Mouse (Mus musculus): ENCODE measurements around the gene Homer2. TPM values are rescaled to one million over a fixed set of nuclear protein-coding genes. Genes with fewer than 3 reads are reported as not detected.
A peak's percentile ranks its signal among the peaks of the same experiment; 100 is the strongest.

The Homer2 gene
- polyA plus RNA-seq (2015; fragmentation: Nextera tagmentation; extraction: Ambion mirVana) = 46.6 and 46.9 TPM in 2 replicates

DNA sequence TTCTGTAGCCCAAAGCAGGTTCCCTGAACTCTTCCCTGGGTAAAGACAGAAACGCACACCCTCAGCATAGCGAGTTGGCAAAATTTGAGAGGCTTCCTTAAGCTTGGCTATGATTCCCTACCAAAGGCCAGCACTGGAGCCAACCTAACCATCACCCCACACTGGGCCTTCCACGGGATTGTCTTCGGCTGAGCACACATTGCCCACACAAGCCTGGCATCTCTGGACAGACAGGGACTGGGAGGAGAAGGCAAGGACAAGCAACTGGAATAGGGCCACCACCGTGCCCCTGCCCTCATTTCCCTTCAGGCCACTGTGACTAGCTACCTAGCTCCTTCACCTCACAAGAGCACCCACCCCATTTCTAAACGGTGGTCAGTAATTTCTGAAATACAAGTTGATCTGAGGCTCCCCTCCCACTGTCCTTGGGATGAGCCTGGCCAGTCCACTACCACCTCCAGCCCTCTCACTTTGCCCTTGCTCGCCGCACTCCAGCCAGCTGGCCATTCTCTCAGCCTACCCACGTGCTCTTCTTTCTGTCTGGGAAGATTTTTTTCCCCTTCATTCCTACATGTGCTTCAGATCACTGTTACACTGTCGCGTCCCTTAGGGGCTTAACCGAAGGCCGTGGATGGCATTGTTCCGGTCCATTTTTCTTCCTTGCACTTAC, at the start of gene Homer2:
Homer2 (minus strand) TSS at position 57 of the 670 bp plus-strand sequence.
- peak; percentile 13; the same call in 1 of the 2 replicates for ATAC-seq
- peaks cover 16% of the 10 kb centered on the region for H3K27me3 ChIP-seq (replicated peaks)

DNA sequence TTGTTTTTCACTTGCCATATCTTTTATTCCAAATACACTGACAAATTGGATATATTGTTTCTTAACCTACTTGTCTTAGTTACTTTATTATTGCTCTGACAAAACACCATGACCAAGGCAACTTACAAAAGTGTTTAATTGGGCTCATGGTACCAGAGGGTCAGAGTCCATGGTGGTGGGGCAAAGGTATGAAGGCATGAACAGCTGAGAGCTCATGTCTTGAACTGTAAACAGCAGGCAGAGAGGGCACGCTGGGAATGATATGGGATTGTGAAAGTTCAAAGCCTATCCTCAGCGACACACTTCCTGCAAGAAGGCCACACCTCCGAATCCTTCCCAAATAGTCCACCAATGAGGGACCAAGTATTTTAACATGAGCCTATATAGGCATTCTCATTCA, 40.6 kb upstream of the Homer2 start:
- WGBS = 83% methylated on average over 3 of the region's 3 CpGs
- Histone ChIP-seq H3K9me3 (no peaks in the 10 kb centered on the region), H3K27me3 (replicated peaks) (no peaks in the 10 kb centered on the region), H3K36me3 (no peaks in the 10 kb centered on the region), H3K27ac (no peak overlapping the region), H3K4me2 (replicated peaks) (no peak overlapping the region), H3K4me1 (replicated peaks) (no peaks in the 10 kb centered on the region), H3K9ac (no peak overlapping the region), H3K4me3 (replicated peaks) (no peak overlapping the region)
- no peak for ATAC-seq

More for the DNA sequence above, at the start of gene Homer2:
- Histone ChIP-seq H3K36me3 (no peaks in the 10 kb centered on the region), H3K27ac (peak within 1 kb of the TSS; percentile 68), H3K4me3 (replicated peaks) (peak within 1 kb of the TSS; percentile 73), H3K9ac (peak within 1 kb of the TSS; percentile 72), H3K4me2 (replicated peaks) (peak within 1 kb of the TSS; percentile 94), H3K9me3 (no peaks in the 10 kb centered on the region), H3K4me1 (replicated peaks) (peaks cover 8% of the 10 kb centered on the region)
- WGBS = 74% methylated on average over 14 of the region's 14 CpGs

DNA sequence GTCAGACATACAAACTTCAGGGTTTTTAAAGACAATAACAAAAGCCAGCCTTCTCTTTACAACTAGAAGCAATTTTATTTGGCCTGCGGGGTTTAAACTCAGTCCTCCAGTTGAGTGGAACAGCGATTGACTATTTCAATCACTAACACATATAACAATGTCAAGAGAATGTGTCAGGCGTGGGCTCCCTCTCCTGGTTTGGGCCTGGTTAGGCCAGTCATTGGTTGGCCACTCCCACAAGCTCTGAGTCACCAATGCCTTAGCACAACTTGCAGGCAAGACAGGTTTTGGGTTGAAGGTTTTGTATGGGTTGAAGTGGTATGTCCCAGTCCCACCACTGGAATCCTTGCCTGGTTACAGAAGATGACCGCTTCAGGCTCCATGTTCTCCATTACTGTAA, 36.8 kb upstream of the Homer2 start:
- WGBS = 65% methylated on average over 4 of the region's 4 CpGs
- H3K36me3 ChIP-seq = no peaks in the 10 kb centered on the region
- no peak overlapping the region for H3K27ac ChIP-seq
- no peak overlapping the region for H3K9ac ChIP-seq
- no peaks in the 10 kb centered on the region for H3K9me3 ChIP-seq
- H3K4me2 ChIP-seq (replicated peaks) = no peak overlapping the region
- H3K4me3 ChIP-seq (replicated peaks) = no peak overlapping the region
- no peaks in the 10 kb centered on the region for H3K27me3 ChIP-seq (replicated peaks)
- no peaks in the 10 kb centered on the region for H3K4me1 ChIP-seq (replicated peaks)
- ATAC-seq = peak; percentile 71

DNA sequence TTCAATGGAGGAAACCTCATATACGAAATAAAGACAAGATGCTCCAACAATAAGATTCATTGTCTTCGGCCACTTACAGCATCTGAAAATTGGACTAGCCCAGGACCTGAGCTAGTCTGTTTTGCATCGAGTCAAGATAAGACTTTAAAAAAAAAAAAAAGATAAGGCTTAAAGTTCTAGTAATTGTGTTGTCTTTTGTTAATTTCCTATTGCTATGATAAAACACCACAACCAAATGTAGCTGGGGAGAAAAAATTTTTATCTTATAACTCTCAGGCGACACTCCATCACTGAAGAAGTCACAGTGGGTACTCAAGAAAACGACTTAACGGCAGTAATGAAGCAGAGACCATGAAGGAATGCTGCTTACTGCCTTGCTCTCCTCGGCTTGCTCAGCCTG, 32.7 kb upstream of the Homer2 start:
- Histone ChIP-seq H3K9me3 (no peaks in the 10 kb centered on the region), H3K4me1 (replicated peaks) (no peaks in the 10 kb centered on the region), H3K9ac (no peak overlapping the region), H3K27me3 (replicated peaks) (no peaks in the 10 kb centered on the region), H3K27ac (no peak overlapping the region), H3K36me3 (no peaks in the 10 kb centered on the region), H3K4me2 (replicated peaks) (no peak overlapping the region), H3K4me3 (replicated peaks) (no peak overlapping the region)
- 82% methylated on average over 7 of the region's 7 CpGs for WGBS
- ATAC-seq = no peak

DNA sequence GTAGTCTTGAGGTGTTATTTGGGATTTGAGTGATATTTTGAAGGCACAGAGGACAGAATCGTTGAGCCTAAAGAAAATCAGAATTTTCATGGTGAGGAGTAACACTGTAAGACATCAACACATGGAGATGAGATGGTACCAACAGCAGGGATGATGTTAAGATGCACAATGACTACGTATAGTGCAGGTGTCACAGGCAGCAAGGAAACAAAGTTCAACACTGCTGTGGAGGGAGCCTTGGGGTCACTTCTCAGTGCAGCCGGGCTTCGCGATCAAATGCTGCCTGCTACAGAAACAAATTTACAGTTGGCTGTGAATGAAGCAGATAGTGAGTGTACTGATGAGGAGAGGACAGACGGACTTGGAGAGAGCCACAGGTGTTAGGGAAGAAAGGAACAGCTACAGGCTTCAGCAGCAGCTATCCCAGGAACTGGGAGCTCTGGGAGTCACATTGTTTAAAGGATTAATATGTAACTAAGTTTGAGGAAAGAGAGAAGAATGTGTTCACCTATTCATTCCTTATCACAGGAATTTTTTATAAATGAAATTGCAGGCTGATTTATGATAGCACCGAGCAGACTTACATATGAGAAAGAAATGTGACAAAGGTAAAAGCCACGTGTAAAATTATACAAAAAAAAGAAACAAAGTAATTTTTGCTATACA, 31.5 kb upstream of the Homer2 start:
- H3K4me2 ChIP-seq (replicated peaks) = no peak overlapping the region; the same call in 1 of the 2 replicates
- H3K27me3 ChIP-seq (replicated peaks) = no peaks in the 10 kb centered on the region
- H3K27ac ChIP-seq = no peak overlapping the region
- no peaks in the 10 kb centered on the region for H3K36me3 ChIP-seq
- no peaks in the 10 kb centered on the region for H3K4me1 ChIP-seq (replicated peaks)
- H3K9ac ChIP-seq = no peak overlapping the region
- no peak overlapping the region for H3K4me3 ChIP-seq (replicated peaks)
- no peaks in the 10 kb centered on the region for H3K9me3 ChIP-seq
- WGBS = 52% methylated on average over 8 of the region's 8 CpGs
- peak; percentile 78 for ATAC-seq

DNA sequence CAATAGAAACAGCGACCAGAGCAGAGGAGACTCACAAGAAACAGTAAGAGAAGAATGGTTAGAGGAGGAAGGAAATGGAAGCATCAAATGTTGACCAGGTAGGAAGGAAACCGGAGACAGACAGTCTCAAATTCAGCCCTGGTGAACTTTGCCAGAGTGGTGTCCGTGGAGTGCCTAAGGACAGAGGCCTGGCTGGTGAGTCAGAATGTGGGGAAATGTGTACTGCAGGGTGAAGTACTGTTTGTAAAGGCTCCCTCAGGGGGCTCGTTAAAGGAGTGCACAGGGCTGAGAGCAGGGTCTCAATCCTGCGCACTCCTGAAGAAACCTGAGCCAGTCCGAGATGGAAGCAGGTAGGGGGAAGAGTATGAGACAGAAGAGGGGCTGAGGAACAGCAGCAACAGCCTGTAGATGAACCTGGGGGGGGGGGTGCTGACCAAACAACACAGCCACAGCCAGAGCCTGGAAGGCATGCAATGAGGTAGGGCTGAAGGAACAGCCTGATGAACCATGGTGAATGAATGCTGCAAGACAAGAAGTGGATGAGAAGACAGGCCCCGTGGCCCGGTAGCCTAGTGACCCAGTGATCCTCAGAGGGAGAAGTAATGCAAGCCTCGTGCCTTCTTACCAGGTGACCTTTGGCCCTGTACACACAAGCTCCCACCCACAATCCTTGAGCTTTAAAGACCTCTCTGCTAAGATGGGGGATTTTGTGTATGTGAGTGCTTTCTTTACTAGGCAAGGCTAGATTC, 28.1 kb upstream of the Homer2 start:
- H3K9me3 ChIP-seq = no peaks in the 10 kb centered on the region
- no peak overlapping the region for H3K27ac ChIP-seq
- H3K4me1 ChIP-seq (replicated peaks) = no peaks in the 10 kb centered on the region
- H3K4me3 ChIP-seq (replicated peaks) = no peak overlapping the region
- no peak overlapping the region for H3K4me2 ChIP-seq (replicated peaks)
- H3K9ac ChIP-seq = no peak overlapping the region
- 0 out of 2 replicates have a peak, but pooled peaks have one; percentile 48 for ATAC-seq
- WGBS = 56% methylated on average over 9 of the region's 9 CpGs
- H3K36me3 ChIP-seq = no peaks in the 10 kb centered on the region
- no peaks in the 10 kb centered on the region for H3K27me3 ChIP-seq (replicated peaks)

DNA sequence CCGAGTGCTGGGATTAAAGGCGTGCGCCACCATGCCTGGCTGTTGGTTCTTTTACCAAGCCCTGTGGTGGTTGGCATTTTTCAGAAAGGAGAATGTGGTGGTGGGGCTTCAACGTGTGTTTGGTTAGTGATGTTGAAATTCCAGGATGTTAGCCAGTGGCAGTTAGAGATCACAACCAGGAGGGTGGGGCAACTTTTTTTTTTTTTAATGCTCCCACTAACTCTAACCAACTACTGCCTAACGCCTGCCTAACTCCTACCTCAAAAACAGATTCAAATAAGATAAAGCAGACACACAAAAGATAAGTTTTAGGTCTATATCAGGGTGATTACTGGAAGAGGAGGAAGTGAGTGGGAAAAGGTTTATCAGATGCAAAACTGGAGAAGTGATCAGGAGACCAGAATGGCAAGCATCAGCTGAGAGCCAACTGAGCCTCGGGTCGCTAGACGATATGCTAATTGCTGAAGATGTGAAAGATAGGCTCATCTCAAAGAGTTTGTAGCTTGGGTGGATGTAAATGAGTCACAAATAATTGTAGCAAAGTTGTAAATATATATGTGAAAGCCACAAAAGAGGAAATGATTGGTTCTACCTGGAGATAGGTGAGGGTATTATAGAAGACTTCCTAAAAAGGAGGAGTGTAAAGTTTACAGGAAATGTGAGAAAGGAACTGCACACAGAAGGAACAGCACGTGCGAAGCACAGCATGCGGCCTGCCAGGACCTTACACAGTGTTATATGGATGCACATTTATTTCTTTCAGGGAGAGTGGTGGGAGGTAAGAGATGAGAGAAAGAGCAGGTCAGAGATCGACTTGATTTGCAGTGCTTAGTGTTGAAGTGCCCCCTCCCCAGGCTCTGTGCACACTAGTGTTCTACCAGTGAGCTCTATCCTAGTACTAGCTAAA, 25.1 kb upstream of the Homer2 start:
- no peak overlapping the region for H3K4me2 ChIP-seq (replicated peaks)
- H3K4me3 ChIP-seq (replicated peaks) = no peak overlapping the region
- H3K9ac ChIP-seq = no peak overlapping the region
- 77% methylated on average over 12 of the region's 12 CpGs for WGBS
- H3K36me3 ChIP-seq = no peaks in the 10 kb centered on the region
- no peaks in the 10 kb centered on the region for H3K27me3 ChIP-seq (replicated peaks)
- no peak overlapping the region for H3K27ac ChIP-seq
- H3K9me3 ChIP-seq = no peaks in the 10 kb centered on the region
- H3K4me1 ChIP-seq (replicated peaks) = no peaks in the 10 kb centered on the region
- ATAC-seq = no peak

DNA sequence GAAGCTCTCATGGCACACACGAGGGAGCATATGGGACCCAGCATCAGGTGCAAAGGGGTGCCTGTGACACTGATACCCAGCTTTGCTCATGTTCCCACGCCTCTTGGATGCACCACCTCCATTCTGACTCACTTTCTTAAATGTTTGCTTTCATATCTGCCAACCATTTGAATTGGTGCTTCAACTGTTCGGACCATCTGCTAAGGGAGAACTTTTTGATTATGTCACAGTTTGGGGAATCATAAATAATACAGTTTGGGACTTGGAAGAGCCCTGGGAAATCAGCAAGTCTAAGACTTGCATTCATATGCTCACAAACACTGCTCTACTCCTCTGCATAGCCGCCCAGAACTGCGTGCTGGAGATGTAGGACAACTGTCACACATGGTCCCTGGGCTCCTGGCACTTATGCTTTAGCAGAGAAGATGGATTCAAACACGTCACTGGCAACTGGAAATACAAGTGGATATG, 23.9 kb upstream of the Homer2 start:
- 80% methylated on average over 6 of the region's 6 CpGs for WGBS

DNA sequence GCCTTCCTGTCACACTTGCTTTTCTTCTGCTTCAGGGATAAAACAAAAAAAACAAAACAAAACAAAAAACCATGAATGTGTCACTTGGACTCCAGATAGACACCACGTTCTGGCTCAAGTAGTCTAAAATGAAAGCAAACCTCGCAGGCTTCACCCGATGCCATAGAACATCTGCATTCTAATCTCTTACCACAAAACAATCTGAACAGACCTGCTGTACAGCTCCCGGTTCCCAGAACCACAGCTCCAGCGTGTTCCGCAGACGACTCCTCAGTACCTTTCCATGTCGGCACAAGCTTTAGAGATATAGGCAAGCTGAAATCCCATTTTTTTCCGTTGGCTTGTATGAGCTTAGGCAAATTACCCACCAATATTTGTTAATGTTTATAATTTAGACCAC, 22.5 kb upstream of the Homer2 start:
- H3K27me3 ChIP-seq (replicated peaks) = no peaks in the 10 kb centered on the region
- H3K4me3 ChIP-seq (replicated peaks) = no peak overlapping the region
- H3K9ac ChIP-seq = no peak overlapping the region
- H3K27ac ChIP-seq = no peak overlapping the region
- 0 out of 2 replicates have a peak, but pooled peaks cover 4% of the 10 kb centered on the region for H3K4me1 ChIP-seq (replicated peaks)
- no peak for ATAC-seq
- no peaks in the 10 kb centered on the region for H3K36me3 ChIP-seq
- H3K9me3 ChIP-seq = no peaks in the 10 kb centered on the region
- no peak overlapping the region for H3K4me2 ChIP-seq (replicated peaks)
- 80% methylated on average over 9 of the region's 9 CpGs for WGBS

More for the DNA sequence above, 23.9 kb upstream of the Homer2 start:
- Histone ChIP-seq H3K9me3 (no peaks in the 10 kb centered on the region), H3K4me1 (replicated peaks) (0 out of 2 replicates have a peak, but pooled peaks cover 4% of the 10 kb centered on the region), H3K36me3 (no peaks in the 10 kb centered on the region), H3K9ac (no peak overlapping the region), H3K27ac (no peak overlapping the region), H3K4me2 (replicated peaks) (no peak overlapping the region), H3K4me3 (replicated peaks) (no peak overlapping the region), H3K27me3 (replicated peaks) (no peaks in the 10 kb centered on the region)
- ATAC-seq = no peak

DNA sequence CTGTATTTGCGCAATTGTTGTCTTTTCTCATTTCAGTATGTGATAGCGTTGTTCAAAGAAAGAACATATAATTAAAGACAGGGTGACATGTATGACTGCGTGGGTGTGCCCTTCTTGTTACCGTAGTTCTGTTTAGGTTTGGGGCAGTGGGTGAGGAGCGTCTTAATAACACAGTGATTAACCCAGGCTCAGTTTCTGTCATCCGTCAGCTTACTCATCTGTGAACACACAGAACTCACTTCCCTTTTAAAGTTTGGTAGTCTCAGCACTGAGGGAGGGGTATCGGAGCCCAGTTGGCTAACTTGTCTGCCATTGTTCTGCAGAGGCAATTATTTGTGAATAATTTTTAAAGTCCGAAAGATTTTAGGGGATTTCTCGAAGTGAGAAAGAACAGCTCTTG, 20.4 kb upstream of the Homer2 start:
- H3K4me3 ChIP-seq (replicated peaks) = no peak overlapping the region
- H3K27me3 ChIP-seq (replicated peaks) = no peaks in the 10 kb centered on the region
- H3K27ac ChIP-seq = no peak overlapping the region
- H3K4me2 ChIP-seq (replicated peaks) = no peak overlapping the region
- H3K4me1 ChIP-seq (replicated peaks) = 0 out of 2 replicates have a peak, but pooled peaks cover 4% of the 10 kb centered on the region
- H3K36me3 ChIP-seq = no peaks in the 10 kb centered on the region
- WGBS = 80% methylated on average over 9 of the region's 9 CpGs
- H3K9me3 ChIP-seq = no peaks in the 10 kb centered on the region
- no peak for ATAC-seq
- no peak overlapping the region for H3K9ac ChIP-seq

DNA sequence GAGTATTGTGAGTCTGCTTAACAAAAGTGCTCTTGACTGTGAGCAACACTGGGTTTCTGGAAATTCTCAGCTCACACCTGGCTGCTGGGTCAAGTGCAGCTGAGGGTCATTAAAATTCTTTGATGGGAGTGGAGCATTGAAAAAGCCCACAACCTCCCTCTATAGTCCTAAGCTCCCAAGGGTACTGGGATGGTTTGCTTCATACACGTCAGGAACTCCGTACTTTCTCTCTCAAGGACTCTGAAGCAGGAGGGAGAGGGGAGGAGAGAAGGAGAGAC, 19.3 kb upstream of the Homer2 start:
- WGBS = 35% methylated on average over 2 of the region's 2 CpGs
- Histone ChIP-seq H3K4me3 (replicated peaks) (no peak overlapping the region), H3K9ac (no peak overlapping the region), H3K27ac (no peak overlapping the region), H3K9me3 (no peaks in the 10 kb centered on the region), H3K27me3 (replicated peaks) (no peaks in the 10 kb centered on the region), H3K36me3 (no peaks in the 10 kb centered on the region), H3K4me2 (replicated peaks) (no peak overlapping the region), H3K4me1 (replicated peaks) (0 out of 2 replicates have a peak, but pooled peaks cover 4% of the 10 kb centered on the region)
- ATAC-seq = no peak

All from intestine, embryonic 15.5 days (tissue).